10 mouse cellular contexts compared by ENCODE assay signal in the genomic region with DNA sequence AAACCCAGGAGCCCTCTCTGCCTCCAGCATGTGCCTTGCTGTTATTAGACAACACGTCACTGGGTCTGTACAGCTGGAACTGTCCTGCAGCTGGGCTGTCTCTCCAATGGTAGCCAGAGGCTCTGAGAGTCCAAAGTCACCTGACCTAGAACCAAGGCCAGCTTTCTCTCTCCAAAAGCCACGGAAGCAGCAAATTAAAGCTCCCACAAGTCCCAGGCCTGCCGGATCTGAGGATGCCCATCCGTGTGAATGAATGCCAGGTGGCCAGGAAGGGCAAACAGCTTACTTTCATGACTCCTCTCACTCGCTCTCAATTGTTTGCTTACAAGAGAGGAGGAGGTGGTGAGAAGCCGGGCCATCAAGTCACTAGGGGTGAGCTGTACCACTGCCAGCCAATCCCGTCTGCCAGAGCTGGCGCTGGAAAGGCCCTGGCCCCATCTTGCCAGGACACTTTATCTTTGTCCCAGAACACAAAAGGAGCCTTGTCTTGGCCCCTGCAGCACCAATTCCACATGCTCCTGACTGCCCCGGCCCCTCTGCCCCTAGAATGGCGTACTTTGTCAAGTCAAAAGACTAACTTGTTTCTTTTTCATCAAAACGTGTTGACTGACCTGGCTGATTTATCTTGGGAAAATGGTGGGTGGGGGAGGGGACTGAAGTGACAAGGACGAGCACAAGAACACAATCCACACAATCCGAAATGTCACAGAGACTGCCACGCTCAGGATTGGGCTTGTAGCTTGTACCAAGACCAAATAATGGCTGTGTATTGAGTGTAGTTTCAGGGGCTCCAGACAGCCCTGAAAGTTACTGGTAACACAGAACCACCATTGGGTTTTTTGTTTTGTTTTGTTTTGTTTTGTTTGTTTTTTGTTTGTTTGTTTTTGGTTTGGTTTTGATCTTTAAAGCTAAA. TPM values are rescaled to one million over a fixed set of nuclear protein-coding genes. Genes with fewer than 3 reads are reported as not detected.
DNase-seq lines count a peak whose midpoint lies in the region; ATAC-seq and TF ChIP-seq lines count a peak whose summit lies in the region.
"Had no signal": no experiment of that assay in that cellular context is flagged by ENCODE, and none has a peak within 500 bp of the region (broad histone marks: within the 10 kb centered on the region; RNA-seq: fewer than 3 reads in every experiment).

No protein-coding gene starts in this region.

- ATAC-seq in midbrain, embryonic 13.5 days = peak; percentile 58
- ATAC-seq: Patski had no signal

- peaks cover 12% of the 10 kb centered on the region; the same call in 1 of the 2 replicates for H3K27me3 ChIP-seq in midbrain, embryonic 13.5 days
- H3K27me3 ChIP-seq: Patski had no signal

- H3K36me3 ChIP-seq in midbrain, embryonic 13.5 days = no peaks in the 10 kb centered on the region

- peaks cover 9% of the 10 kb centered on the region for H3K4me1 ChIP-seq in midbrain, embryonic 13.5 days (replicated peaks)

- no peak overlapping the region for H3K4me2 ChIP-seq in midbrain, embryonic 13.5 days (replicated peaks)

- TF ChIP-seq POLR2A in brain, embryonic 14.5 days (IDR thresholded peaks at IDR 0.05; ENCODE audit: borderline replicate concordance, extremely low read depth, insufficient read depth, insufficient read length, poor library complexity, severe bottlenecking) = no peak

- intact Hi-C loops in heart, postnatal 36 days (cut with DNase I) = no loop called here

- DNase-seq in layer of hippocampus, adult 2 months (ENCODE audit: low spot score in 2 of 2) = peak; percentile 49 to 56
- no peak for DNase-seq in layer of hippocampus, adult 9-10 months (ENCODE audit: low spot score)
- DNase-seq in brain, embryonic 14.5 days (ENCODE audit: low read depth) = peak; percentile 66
- DNase-seq in embryo, embryonic 9.5 days (ENCODE audit: extremely low spot score) = peak; percentile 63
- peak; percentile 65 to 77 for DNase-seq in heart, postnatal 36 days
- no peak for DNase-seq in urinary bladder, postnatal 4 days (ENCODE audit: low spot score in 2 of 2)
- no peak for DNase-seq in spleen, postnatal 36 days (ENCODE audit: low spot score in 2 of 2)

- TF ChIP-seq CTCF in layer of hippocampus, adult 2 months (conservative IDR thresholded peaks at IDR 0.05) = no peak
- TF ChIP-seq CTCF in brain, embryonic 14.5 days (IDR thresholded peaks at IDR 0.05; ENCODE audit: borderline replicate concordance, extremely low read depth, insufficient read depth, insufficient read length) = no peak

- H3K9ac ChIP-seq in midbrain, embryonic 13.5 days (replicated peaks) = no peak overlapping the region

- 30% methylated on average over 14 of the region's 14 CpGs for WGBS in midbrain, embryonic 13.5 days

- peak overlapping the region; percentile 36; the same call in 1 of the 2 replicates for H3K27ac ChIP-seq in layer of hippocampus, adult 2 months
- H3K27ac ChIP-seq in midbrain, embryonic 13.5 days = no peak overlapping the region

- no peaks in the 10 kb centered on the region for H3K9me3 ChIP-seq in midbrain, embryonic 13.5 days

- H3K4me3 ChIP-seq in layer of hippocampus, adult 2 months = peak overlapping the region; percentile 19; the same call in 1 of the 2 replicates
- H3K4me3 ChIP-seq in midbrain, embryonic 13.5 days (replicated peaks) = no peak overlapping the region

RNA-seq across cellular contexts. Expression of gene F830045P16Rik, which starts 6.8 kb away (rescaled TPM):
- total RNA-seq in layer of hippocampus, adult 2 months (2021) = under 1 TPM; 0.38 to 0.54 TPM
- polyA plus RNA-seq in brain, embryonic 14.5 days (2012; rRNA removed) = not detected in 2 replicates
- total RNA-seq in heart, postnatal 36 days (2021) = under 1 TPM; 0.14 to 0.19 TPM
- not detected in 2 replicates for polyA plus RNA-seq in midbrain, embryonic 13.5 days (2015; fragmentation: Nextera tagmentation; extraction: Ambion mirVana)
- total RNA-seq: gastrocnemius, postnatal 36 days had no signal
- polyA plus RNA-seq: Patski had no signal

Comparison
In these comparisons a context has a peak if more than half of its experiments do, and no peak if none do; other contexts are left out.
1. DNase-seq: peak in layer of hippocampus, adult 2 months (2 of 2), brain, embryonic 14.5 days (single experiment), embryo, embryonic 9.5 days (single experiment) and heart, postnatal 36 days (2 of 2); none in layer of hippocampus, adult 9-10 months (single experiment), urinary bladder, postnatal 4 days (0 of 2) and spleen, postnatal 36 days (0 of 2).